In genomic region chr5:136962501-136962900, GRCm38 (mm10) we compare ENCODE assay signal across 7 mouse cellular contexts. TPM values are rescaled to one million over a fixed set of nuclear protein-coding genes. Genes with fewer than 3 reads are reported as not detected.
DNase-seq lines count a peak whose midpoint lies in the region; ATAC-seq lines count a peak whose summit lies in the region.

No protein-coding gene starts in this region.

- H3K4me3 ChIP-seq in intestine, embryonic 15.5 days (replicated peaks): peak overlapping the region; percentile 78
- peak overlapping the region; percentile 68 for H3K4me3 ChIP-seq in midbrain, embryonic 10.5 days

- H3K4me1 ChIP-seq in intestine, embryonic 15.5 days (replicated peaks): peaks cover 44% of the 10 kb centered on the region
- H3K4me1 ChIP-seq in midbrain, embryonic 10.5 days: peaks cover 25% of the 10 kb centered on the region

- WGBS in intestine, embryonic 15.5 days: under 1% methylated on average over 10 of the region's 10 CpGs
- WGBS in midbrain, embryonic 10.5 days: 2% methylated on average over 10 of the region's 10 CpGs

- peak; percentile 65 for DNase-seq in adrenal gland, adult 8-10 months
- DNase-seq in embryo, embryonic 11.5 days (ENCODE audit: low read depth, low spot score): peak; percentile 57
- DNase-seq in gastrocnemius, postnatal 36 days: peak; percentile 77 to 79
- DNase-seq in left cerebral cortex, postnatal 36 days (ENCODE audit: low spot score in 2 of 2): peak; percentile 69 to 70
- DNase-seq in midbrain, embryonic 10.5 days (ENCODE audit: low spot score): peak; percentile 83
- DNase-seq in skeletal muscle tissue, adult 2 months (ENCODE audit: low read depth, low spot score): peak; percentile 66

- H3K4me2 ChIP-seq in intestine, embryonic 15.5 days (replicated peaks): peak overlapping the region; percentile 78

- intact Hi-C loops in gastrocnemius, postnatal 36 days (cut with DNase I): no loop called here
- intact Hi-C loops in left cerebral cortex, postnatal 36 days (cut with DNase I): no loop called here

- peak overlapping the region; percentile 75 for H3K9ac ChIP-seq in intestine, embryonic 15.5 days

- peaks cover 15% of the 10 kb centered on the region for H3K36me3 ChIP-seq in intestine, embryonic 15.5 days
- peaks cover 66% of the 10 kb centered on the region for H3K36me3 ChIP-seq in midbrain, embryonic 10.5 days

- peak; percentile 50 for ATAC-seq in intestine, embryonic 15.5 days

- H3K27me3 ChIP-seq in intestine, embryonic 15.5 days (replicated peaks): no peaks in the 10 kb centered on the region
- H3K27me3 ChIP-seq in midbrain, embryonic 10.5 days (ENCODE audit: low read depth, poor library complexity, severe bottlenecking): no peaks in the 10 kb centered on the region

- no peaks in the 10 kb centered on the region for H3K9me3 ChIP-seq in intestine, embryonic 15.5 days
- no peaks in the 10 kb centered on the region for H3K9me3 ChIP-seq in midbrain, embryonic 10.5 days (replicated peaks)

- peak overlapping the region; percentile 87 for H3K27ac ChIP-seq in intestine, embryonic 15.5 days
- peak overlapping the region; percentile 92 for H3K27ac ChIP-seq in midbrain, embryonic 10.5 days (replicated peaks)

RNA-seq across cellular contexts. Expression of gene Cldn15, which starts 3.9 kb away (rescaled TPM):
- total RNA-seq in adrenal gland, adult 8-10 months (2022): 10 to 100 TPM in 3 of 4 experiments, 1 to 10 TPM in 1; 9.5 to 13.7 (median 12.1) TPM
- total RNA-seq in gastrocnemius, postnatal 36 days (2021): 1 to 10 TPM; 1.7 to 1.8 TPM
- 18.4 and 24.9 TPM in 2 replicates for polyA plus RNA-seq in intestine, embryonic 15.5 days (2015; fragmentation: Nextera tagmentation; extraction: Ambion mirVana)
- not detected for total RNA-seq in left cerebral cortex, postnatal 36 days (2021)
- polyA plus RNA-seq in midbrain, embryonic 10.5 days (2016; fragmentation: Nextera tagmentation; extraction: Ambion mirVana): 0.15 and 0.55 TPM in 2 replicates

RNA-seq across cellular contexts. Expression of gene Fis1, which starts 9.4 kb away (rescaled TPM):
- total RNA-seq in adrenal gland, adult 8-10 months (2022): 100 to 1,000 TPM; 210 to 255 (median 217) TPM
- total RNA-seq in gastrocnemius, postnatal 36 days (2021): 100 to 1,000 TPM; 149 to 165 TPM
- 258 and 259 TPM in 2 replicates for polyA plus RNA-seq in intestine, embryonic 15.5 days (2015; fragmentation: Nextera tagmentation; extraction: Ambion mirVana)
- 100 to 1,000 TPM; 250 to 282 TPM for total RNA-seq in left cerebral cortex, postnatal 36 days (2021)
- 271 and 306 TPM in 2 replicates for polyA plus RNA-seq in midbrain, embryonic 10.5 days (2016; fragmentation: Nextera tagmentation; extraction: Ambion mirVana)

RNA-seq across cellular contexts. Expression of gene Plod3, which starts 24.3 kb away (rescaled TPM):
- 10 to 100 TPM; 68.6 to 74.5 (median 72.1) TPM for total RNA-seq in adrenal gland, adult 8-10 months (2022)
- total RNA-seq in gastrocnemius, postnatal 36 days (2021): 10 to 100 TPM; 19.5 to 22.2 TPM
- polyA plus RNA-seq in intestine, embryonic 15.5 days (2015; fragmentation: Nextera tagmentation; extraction: Ambion mirVana): 41.1 and 42.8 TPM in 2 replicates
- 10 to 100 TPM; 30.4 to 40.3 TPM for total RNA-seq in left cerebral cortex, postnatal 36 days (2021)
- 40.8 and 43.2 TPM in 2 replicates for polyA plus RNA-seq in midbrain, embryonic 10.5 days (2016; fragmentation: Nextera tagmentation; extraction: Ambion mirVana)

RNA-seq across cellular contexts. Expression of gene Znhit1, which starts 25.3 kb away (rescaled TPM):
- total RNA-seq in adrenal gland, adult 8-10 months (2022): 10 to 100 TPM; 77.8 to 96.8 (median 83.5) TPM
- total RNA-seq in gastrocnemius, postnatal 36 days (2021): 10 to 100 TPM; 58.3 to 63.2 TPM
- 99.9 and 111 TPM in 2 replicates for polyA plus RNA-seq in intestine, embryonic 15.5 days (2015; fragmentation: Nextera tagmentation; extraction: Ambion mirVana)
- total RNA-seq in left cerebral cortex, postnatal 36 days (2021): 10 to 100 TPM; 90.3 to 90.8 TPM
- polyA plus RNA-seq in midbrain, embryonic 10.5 days (2016; fragmentation: Nextera tagmentation; extraction: Ambion mirVana): 102 and 105 TPM in 2 replicates

RNA-seq across cellular contexts. Expression of gene Ift22, which starts 54.6 kb away (rescaled TPM):
- total RNA-seq in adrenal gland, adult 8-10 months (2022): 10 to 100 TPM; 30.5 to 53.5 (median 41.9) TPM
- total RNA-seq in gastrocnemius, postnatal 36 days (2021): 1 to 10 TPM; 4.2 to 5.9 TPM
- 54.4 and 55.0 TPM in 2 replicates for polyA plus RNA-seq in intestine, embryonic 15.5 days (2015; fragmentation: Nextera tagmentation; extraction: Ambion mirVana)
- 100 to 1,000 TPM in 1 of 2 experiments, 10 to 100 TPM in 1; 86.1 to 105 TPM for total RNA-seq in left cerebral cortex, postnatal 36 days (2021)
- 104 and 114 TPM in 2 replicates for polyA plus RNA-seq in midbrain, embryonic 10.5 days (2016; fragmentation: Nextera tagmentation; extraction: Ambion mirVana)

Comparison
In these comparisons a context has a peak if more than half of its experiments do, and no peak if none do; other contexts are left out.
1. Peak in every context shown above with its lines: DNase-seq, ATAC-seq, H3K4me3 ChIP-seq and H3K27ac ChIP-seq.